Mouse (Mus musculus): ENCODE results near the gene Cdh24. TPM values are rescaled to one million over a fixed set of nuclear protein-coding genes. Genes with fewer than 3 reads are reported as not detected.

The Cdh24 gene
- polyA plus RNA-seq, 1 experiment from 2014 or later, result 8.0 TPM

DNA sequence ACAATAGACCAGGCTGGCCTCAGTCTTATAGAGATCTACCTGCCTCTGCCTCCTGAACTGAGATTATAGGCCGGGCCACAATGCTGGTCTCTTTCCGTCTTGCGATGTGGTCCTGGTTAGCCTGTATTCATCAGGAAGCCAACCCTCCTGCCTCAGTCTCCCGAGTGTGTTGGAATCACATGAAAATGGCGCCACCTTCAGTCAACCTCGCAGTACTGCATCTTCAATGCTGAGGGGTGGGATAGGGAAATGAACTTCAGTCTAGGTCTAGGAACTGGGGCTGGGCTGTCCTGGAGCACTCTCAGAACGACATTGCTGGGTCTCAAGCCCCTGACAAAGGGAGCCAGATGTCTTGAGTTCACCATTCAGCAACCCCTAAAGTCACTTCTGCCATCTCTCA is 44.1 kb downstream of the Cdh24 start:
- Histone ChIP-seq H3K4me2 (no peak overlapping the region), H3K27ac (no peak overlapping the region), H3K9ac (no peak overlapping the region), H3K4me1 (0 out of 2 replicates have a peak, but pooled peaks cover 4% of the 10 kb centered on the region), H3K9me3 (replicated peaks) (no peaks in the 10 kb centered on the region), H3K27me3 (no peaks in the 10 kb centered on the region), H3K4me3 (no peak overlapping the region), H3K36me3 (ENCODE audit: poor library complexity, severe bottlenecking) (peaks cover 17% of the 10 kb centered on the region; the same call in 1 of the 2 replicates)
- 78% methylated on average over 7 of the region's 7 CpGs for WGBS
- ATAC-seq, result no peak

DNA sequence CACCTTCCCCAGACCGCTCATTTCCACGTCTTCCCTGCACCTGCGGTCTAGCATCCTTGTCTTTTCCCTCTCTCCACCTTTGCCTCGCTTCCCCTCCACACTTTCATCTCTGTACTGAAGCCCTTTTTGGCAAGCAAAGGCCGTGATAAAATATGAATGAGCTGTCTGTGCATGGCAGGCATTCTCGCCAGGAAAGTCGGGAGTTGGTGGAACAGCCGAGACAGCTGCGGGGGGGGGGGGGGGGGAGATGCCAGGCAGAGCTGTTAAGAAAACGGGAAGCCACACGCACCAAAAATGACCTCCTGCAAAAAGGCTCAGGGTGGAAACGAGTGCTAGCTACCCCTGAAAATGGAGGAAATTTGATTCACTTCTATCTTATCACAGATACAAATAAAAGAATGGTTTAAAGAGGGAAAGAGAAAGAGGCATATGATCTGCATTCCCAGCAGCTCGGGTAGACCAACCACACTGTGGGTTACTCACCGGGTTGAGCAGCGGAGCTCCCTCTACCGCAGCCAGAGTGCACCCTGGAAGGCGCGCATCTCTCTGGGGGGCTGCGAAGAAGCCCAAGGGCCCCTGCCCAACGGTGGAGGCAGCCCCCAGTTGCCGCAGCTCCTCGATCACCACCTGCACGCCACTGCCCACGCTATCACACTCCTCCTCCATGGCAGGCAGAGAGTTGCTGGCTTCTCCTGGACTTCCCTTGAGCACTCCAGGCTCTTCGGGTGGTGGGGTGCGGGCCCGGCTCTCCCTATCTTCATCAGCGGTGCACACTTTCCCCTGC is 46.3 kb downstream of the Cdh24 start:
- no peak overlapping the region for H3K9ac ChIP-seq
- peaks cover 17% of the 10 kb centered on the region; the same call in 1 of the 2 replicates for H3K36me3 ChIP-seq (ENCODE audit: poor library complexity, severe bottlenecking)
- no peak overlapping the region for H3K4me3 ChIP-seq
- H3K9me3 ChIP-seq (replicated peaks), result no peaks in the 10 kb centered on the region
- H3K27me3 ChIP-seq, result no peaks in the 10 kb centered on the region
- H3K4me1 ChIP-seq, result 0 out of 2 replicates have a peak, but pooled peaks cover 4% of the 10 kb centered on the region
- WGBS, result 71% methylated on average over 27 of the region's 28 CpGs
- H3K27ac ChIP-seq, result no peak overlapping the region
- no peak for ATAC-seq
- H3K4me2 ChIP-seq, result no peak overlapping the region

DNA sequence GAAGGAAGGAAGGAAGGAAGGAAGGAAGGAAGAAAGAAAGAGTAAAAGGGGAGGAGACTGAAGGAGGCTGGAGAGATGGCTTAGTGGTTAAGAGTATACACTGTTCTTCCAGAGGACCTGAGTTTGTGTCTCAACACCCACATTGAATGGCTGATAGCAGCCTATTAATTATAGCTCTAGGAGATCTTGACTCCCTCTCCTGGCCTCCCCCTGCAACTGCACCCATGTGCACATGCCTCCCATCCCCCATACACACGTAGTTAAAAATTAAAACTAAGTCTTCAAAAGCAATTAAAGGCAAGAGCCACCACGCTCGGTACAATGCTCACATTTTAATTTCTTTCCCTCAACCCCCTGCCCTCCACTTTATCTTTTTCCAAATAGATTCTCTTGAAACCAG is 47.1 kb downstream of the Cdh24 start:
- H3K9me3 ChIP-seq (replicated peaks), result no peaks in the 10 kb centered on the region
- no peaks in the 10 kb centered on the region for H3K27me3 ChIP-seq
- H3K9ac ChIP-seq, result no peak overlapping the region
- H3K4me3 ChIP-seq, result no peak overlapping the region
- H3K36me3 ChIP-seq (ENCODE audit: poor library complexity, severe bottlenecking), result peaks cover 17% of the 10 kb centered on the region; the same call in 1 of the 2 replicates
- H3K4me1 ChIP-seq, result 0 out of 2 replicates have a peak, but pooled peaks cover 4% of the 10 kb centered on the region
- 84% methylated on average over 3 of the region's 3 CpGs for whole genome bisulfite sequencing
- H3K4me2 ChIP-seq, result no peak overlapping the region
- H3K27ac ChIP-seq, result no peak overlapping the region
- no peak for ATAC-seq

DNA sequence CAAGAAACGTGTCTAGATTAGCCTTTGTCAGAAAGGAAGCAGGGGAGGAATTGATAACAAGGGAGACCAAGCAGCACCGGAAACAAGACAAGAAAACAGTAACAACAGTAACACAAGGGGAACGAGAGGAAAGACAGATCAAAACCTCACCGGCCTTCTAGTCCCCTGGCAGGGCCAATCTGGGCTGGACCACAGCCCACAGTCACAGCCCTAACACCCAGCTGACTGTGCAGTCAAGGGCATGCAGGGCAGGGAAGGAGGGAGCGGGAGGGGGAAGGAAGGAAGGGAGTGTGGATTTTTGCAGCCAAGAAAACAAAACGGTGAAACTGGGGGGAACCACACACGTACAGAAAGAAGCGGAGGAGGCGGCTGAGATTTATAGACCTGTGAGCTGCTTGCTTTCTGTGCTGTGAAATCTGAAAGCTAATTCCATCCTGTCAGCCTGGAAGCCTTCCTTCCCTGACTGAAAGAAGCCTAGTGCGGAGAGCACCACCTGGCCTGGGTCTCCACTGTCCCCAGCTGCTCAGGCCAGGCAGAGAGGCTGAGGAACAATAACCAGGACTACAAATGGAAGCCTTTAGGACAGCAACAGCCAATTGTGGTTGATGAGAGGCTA is 48.7 kb downstream of the Cdh24 start:
- 0 out of 2 replicates have a peak, but pooled peaks cover 4% of the 10 kb centered on the region for H3K4me1 ChIP-seq
- H3K4me3 ChIP-seq, result no peak overlapping the region
- peak overlapping the region; percentile 26 for H3K9ac ChIP-seq
- 75% methylated on average over 10 of the region's 10 CpGs for WGBS
- H3K36me3 ChIP-seq (ENCODE audit: poor library complexity, severe bottlenecking), result peaks cover 17% of the 10 kb centered on the region; the same call in 1 of the 2 replicates
- ATAC-seq, result no peak
- H3K27ac ChIP-seq, result peak overlapping the region; percentile 40; the same call in 1 of the 2 replicates
- no peak overlapping the region for H3K4me2 ChIP-seq
- no peaks in the 10 kb centered on the region for H3K9me3 ChIP-seq (replicated peaks)
- no peaks in the 10 kb centered on the region for H3K27me3 ChIP-seq

DNA sequence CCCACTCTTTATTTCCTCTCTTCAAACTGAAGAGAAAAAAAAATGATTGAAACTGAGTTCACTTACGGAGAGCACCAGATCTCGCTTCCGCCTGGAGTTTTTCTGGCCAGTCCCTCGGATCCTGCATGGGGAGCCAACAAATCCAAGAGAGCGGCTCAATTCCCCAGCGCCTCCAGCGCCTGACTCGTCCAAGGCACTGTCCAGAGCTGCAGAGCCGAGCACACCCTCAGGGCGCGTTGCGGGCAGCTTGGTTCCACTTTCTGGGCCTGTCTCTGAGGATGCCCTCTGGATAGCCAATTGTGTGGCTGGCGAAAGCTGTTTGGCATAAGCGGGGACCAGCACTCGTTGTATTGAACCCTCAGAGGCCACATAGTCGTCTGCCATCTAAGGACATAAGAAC is 50.1 kb downstream of the Cdh24 start:
- no peak for ATAC-seq
- H3K4me3 ChIP-seq, result no peak overlapping the region
- H3K36me3 ChIP-seq (ENCODE audit: poor library complexity, severe bottlenecking), result peaks cover 19% of the 10 kb centered on the region; the same call in 1 of the 2 replicates
- H3K27me3 ChIP-seq, result no peaks in the 10 kb centered on the region
- WGBS, result 93% methylated on average over 16 of the region's 16 CpGs
- H3K4me1 ChIP-seq, result 0 out of 2 replicates have a peak, but pooled peaks cover 4% of the 10 kb centered on the region
- H3K4me2 ChIP-seq, result no peak overlapping the region
- H3K9me3 ChIP-seq (replicated peaks), result no peaks in the 10 kb centered on the region
- H3K27ac ChIP-seq, result no peak overlapping the region
- H3K9ac ChIP-seq, result no peak overlapping the region

DNA sequence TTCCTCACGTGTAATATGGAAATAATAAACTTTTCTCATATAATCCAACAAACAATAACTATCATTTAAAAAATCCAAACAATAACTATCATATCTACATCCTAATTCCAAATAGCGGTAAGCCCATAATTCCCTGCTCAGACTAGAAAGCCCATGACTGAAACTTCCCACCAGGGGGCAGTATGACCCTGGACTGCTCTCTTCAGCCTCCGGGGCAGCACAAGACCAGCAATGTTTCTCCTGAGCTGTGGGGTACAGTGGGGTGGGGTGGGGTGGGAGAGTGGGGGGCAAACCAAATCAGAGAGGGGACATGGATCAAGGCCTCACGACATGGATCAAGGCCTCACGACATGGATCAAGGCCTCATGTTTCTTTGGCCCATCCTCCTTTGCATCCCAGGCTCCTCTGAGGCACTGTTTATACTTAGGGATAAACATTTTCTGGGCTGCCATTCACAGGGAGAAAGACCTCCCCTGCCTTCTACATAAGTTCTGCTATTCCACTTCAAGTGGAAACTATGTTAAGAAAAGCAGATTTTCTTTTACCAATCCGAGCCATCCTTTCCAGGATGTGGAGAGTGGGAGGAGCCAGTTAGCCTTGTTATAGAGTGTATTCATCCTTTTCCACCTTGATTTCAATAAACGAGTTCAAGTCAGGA is 57.4 kb downstream of the Cdh24 start:
- peaks cover 30% of the 10 kb centered on the region for H3K36me3 ChIP-seq (ENCODE audit: poor library complexity, severe bottlenecking)
- H3K27ac ChIP-seq, result no peak overlapping the region
- H3K4me2 ChIP-seq, result no peak overlapping the region
- 40% methylated on average over 7 of the region's 7 CpGs for WGBS
- no peak overlapping the region for H3K9ac ChIP-seq
- H3K9me3 ChIP-seq (replicated peaks), result no peaks in the 10 kb centered on the region
- H3K27me3 ChIP-seq, result no peaks in the 10 kb centered on the region
- no peak overlapping the region for H3K4me3 ChIP-seq
- H3K4me1 ChIP-seq, result no peaks in the 10 kb centered on the region
- ATAC-seq, result no peak

DNA sequence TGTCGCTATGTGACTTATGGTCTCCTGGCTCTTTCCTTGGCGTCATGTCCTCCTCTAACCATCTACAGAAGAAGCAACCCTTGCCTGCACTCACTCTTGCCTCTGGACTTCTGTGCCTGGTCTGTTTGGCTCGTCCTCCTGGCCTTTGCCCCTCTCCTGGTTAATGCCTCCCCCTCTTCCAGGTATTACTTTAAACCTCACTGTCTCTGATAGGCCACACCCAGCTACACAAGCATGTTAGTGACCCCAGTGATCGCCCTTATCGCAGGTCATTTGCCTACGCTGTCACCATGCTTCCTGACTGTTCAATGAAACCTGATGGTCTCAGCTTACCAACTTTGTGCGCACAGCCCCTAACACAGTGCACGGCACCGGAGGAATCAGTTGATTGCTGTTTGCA is 58.6 kb downstream of the Cdh24 start:
- H3K27me3 ChIP-seq, result no peaks in the 10 kb centered on the region
- H3K36me3 ChIP-seq (ENCODE audit: poor library complexity, severe bottlenecking), result peaks cover 30% of the 10 kb centered on the region
- no peak overlapping the region for H3K9ac ChIP-seq
- H3K4me3 ChIP-seq, result no peak overlapping the region
- WGBS, result 95% methylated on average over 9 of the region's 9 CpGs
- H3K27ac ChIP-seq, result no peak overlapping the region
- peaks cover 10% of the 10 kb centered on the region for H3K4me1 ChIP-seq
- no peak overlapping the region for H3K4me2 ChIP-seq
- H3K9me3 ChIP-seq (replicated peaks), result no peaks in the 10 kb centered on the region
- no peak for ATAC-seq

MicroRNAs within 50 kb of the gene (microRNA counts, 519-probe panel; counts per million panel counts)
- 177 counts per million, percentile 53 among the panel's probes with 10 or more counts for microRNA mmu-miR-686

Small RNAs within 50 kb of the gene (microRNA-seq; reads per million reads assigned to microRNA genes)
- gene Mir686 (not detected), gene Mir6948 (not detected)

Other genes starting within 250 kb of the Cdh24 start
- 5.6 and 6.1 TPM in 2 replicates for gene Slc7a7, start 223.6 kb downstream of the Cdh24 start, polyA plus RNA-seq (2015; fragmentation: Nextera tagmentation; extraction: Ambion mirVana)
- 270 and 310 TPM in 2 replicates for gene Mrpl52, start 214.5 kb downstream of the Cdh24 start, polyA plus RNA-seq (2015; fragmentation: Nextera tagmentation; extraction: Ambion mirVana)
- gene Mmp14, start 209.8 kb downstream of the Cdh24 start, polyA plus RNA-seq (2015; fragmentation: Nextera tagmentation; extraction: Ambion mirVana), result 54.5 and 57.3 TPM in 2 replicates
- 19.9 and 24.4 TPM in 2 replicates for gene Lrp10, start 177.2 kb downstream of the Cdh24 start, polyA plus RNA-seq (2015; fragmentation: Nextera tagmentation; extraction: Ambion mirVana)
- 24.2 and 24.4 TPM in 2 replicates for gene Rem2, start 165.3 kb downstream of the Cdh24 start, polyA plus RNA-seq (2015; fragmentation: Nextera tagmentation; extraction: Ambion mirVana)
- 107 and 113 TPM in 2 replicates for gene Prmt5, start 123.8 kb downstream of the Cdh24 start, polyA plus RNA-seq (2015; fragmentation: Nextera tagmentation; extraction: Ambion mirVana)
- gene Haus4, start 86.7 kb downstream of the Cdh24 start, polyA plus RNA-seq (2015; fragmentation: Nextera tagmentation; extraction: Ambion mirVana), result 39.7 and 43.1 TPM in 2 replicates
- 18.8 and 20.3 TPM in 2 replicates for gene Ajuba, start 63.8 kb downstream of the Cdh24 start, polyA plus RNA-seq (2015; fragmentation: Nextera tagmentation; extraction: Ambion mirVana)
- 8.3 and 9.4 TPM in 2 replicates for gene 4931414P19Rik, start 35.4 kb downstream of the Cdh24 start, polyA plus RNA-seq (2015; fragmentation: Nextera tagmentation; extraction: Ambion mirVana)
- gene Psmb5, start 23.3 kb downstream of the Cdh24 start, polyA plus RNA-seq (2015; fragmentation: Nextera tagmentation; extraction: Ambion mirVana), result 462 and 492 TPM in 2 replicates
- 0.04 TPM in 1 of 2 replicates, not detected in the other for gene Psmb11, start 19.9 kb downstream of the Cdh24 start, polyA plus RNA-seq (2015; fragmentation: Nextera tagmentation; extraction: Ambion mirVana)
- not detected in 2 replicates for gene Gm17606, start 412 bp downstream of the Cdh24 start, polyA plus RNA-seq (2015; fragmentation: Nextera tagmentation; extraction: Ambion mirVana)
- 84.6 and 87.5 TPM in 2 replicates for gene 1700123O20Rik, start 44.9 kb upstream of the Cdh24 start, polyA plus RNA-seq (2015; fragmentation: Nextera tagmentation; extraction: Ambion mirVana)
- gene Acin1, start 45.6 kb upstream of the Cdh24 start, polyA plus RNA-seq (2015; fragmentation: Nextera tagmentation; extraction: Ambion mirVana), result 191 and 216 TPM in 2 replicates
- 0.15 TPM in 1 of 2 replicates, not detected in the other for gene Gm29776, start 57.5 kb upstream of the Cdh24 start, polyA plus RNA-seq (2015; fragmentation: Nextera tagmentation; extraction: Ambion mirVana)
- gene Cebpe, start 70.8 kb upstream of the Cdh24 start, polyA plus RNA-seq (2015; fragmentation: Nextera tagmentation; extraction: Ambion mirVana), result not detected in 2 replicates
- gene Slc7a8, start 140.6 kb upstream of the Cdh24 start, polyA plus RNA-seq (2015; fragmentation: Nextera tagmentation; extraction: Ambion mirVana), result 3.2 and 3.5 TPM in 2 replicates
- not detected in 2 replicates for gene Rnf212b, start 172.8 kb upstream of the Cdh24 start, polyA plus RNA-seq (2015; fragmentation: Nextera tagmentation; extraction: Ambion mirVana)
- gene Homez, start 229.6 kb upstream of the Cdh24 start, polyA plus RNA-seq (2015; fragmentation: Nextera tagmentation; extraction: Ambion mirVana), result 11.9 and 12.8 TPM in 2 replicates
- 1.4 and 2.0 TPM in 2 replicates for gene Ppp1r3e, start 236.2 kb upstream of the Cdh24 start, polyA plus RNA-seq (2015; fragmentation: Nextera tagmentation; extraction: Ambion mirVana)
- gene Bcl2l2, start 242.0 kb upstream of the Cdh24 start, polyA plus RNA-seq (2015; fragmentation: Nextera tagmentation; extraction: Ambion mirVana), result 3.4 and 4.1 TPM in 2 replicates
- 0.30 TPM in 1 of 2 replicates, not detected in the other for gene Gm20521, start 242.1 kb upstream of the Cdh24 start, polyA plus RNA-seq (2015; fragmentation: Nextera tagmentation; extraction: Ambion mirVana)

All from forebrain, embryonic 13.5 days (tissue).